Comparison of ENCODE assay signal across 15 mouse cellular contexts in genomic region chr10:111576395-111577069, GRCm38 (mm10).
A peak's percentile ranks its signal among the peaks of the same experiment; 100 is the strongest.
DNase-seq lines count a peak whose midpoint lies in the region; ATAC-seq and TF ChIP-seq lines count a peak whose summit lies in the region.
"Had no signal": no experiment of that assay in that cellular context is flagged by ENCODE, and none has a peak within 500 bp of the region (broad histone marks: within the 10 kb centered on the region; RNA-seq: fewer than 3 reads in every experiment).

No protein-coding gene starts in this region.

- H3K27me3 ChIP-seq in lung, embryonic 14.5 days (ENCODE audit: insufficient read depth, low read length) = no peaks in the 10 kb centered on the region
- no peaks in the 10 kb centered on the region for H3K27me3 ChIP-seq in heart, embryonic 13.5 days (replicated peaks)
- H3K27me3 ChIP-seq in myocyte (ENCODE audit: control insufficient read depth, insufficient read depth, insufficient read length) = no peaks in the 10 kb centered on the region
- H3K27me3 ChIP-seq: embryonic facial prominence, embryonic 15.5 days; forebrain, embryonic 15.5 days had no signal

- H3K4me2 ChIP-seq in lung, embryonic 14.5 days = no peak overlapping the region
- peak overlapping the region; percentile 54 for H3K4me2 ChIP-seq in heart, embryonic 13.5 days
- peak overlapping the region; percentile 65 for H3K4me2 ChIP-seq in myocyte (ENCODE audit: low read depth)
- H3K4me2 ChIP-seq: embryonic facial prominence, embryonic 15.5 days; forebrain, embryonic 15.5 days had no signal

- H3K4me1 ChIP-seq in lung, embryonic 14.5 days (ENCODE audit: insufficient read depth) = peaks cover 31% of the 10 kb centered on the region
- peaks cover 62% of the 10 kb centered on the region for H3K4me1 ChIP-seq in heart, embryonic 13.5 days
- H3K4me1 ChIP-seq: forebrain, embryonic 15.5 days had no signal

- no peak overlapping the region for H3ac ChIP-seq in myocyte (ENCODE audit: control insufficient read depth, insufficient read length)

- no peak for TF ChIP-seq POLR2A in myocyte (IDR thresholded peaks at IDR 0.05; ENCODE audit: insufficient read length, low read depth)

- H3K27ac ChIP-seq in lung, embryonic 14.5 days (ENCODE audit: low read depth) = peak overlapping the region; percentile 16; the same call in 1 of the 2 replicates
- H3K27ac ChIP-seq in heart, embryonic 13.5 days (replicated peaks) = peak overlapping the region; percentile 82
- H3K27ac ChIP-seq: embryonic facial prominence, embryonic 15.5 days; forebrain, embryonic 15.5 days had no signal

- no peaks in the 10 kb centered on the region for H3K79me2 ChIP-seq in myocyte (ENCODE audit: control insufficient read depth, insufficient read depth)

- no peak for TF ChIP-seq CTCF in lung, embryonic 14.5 days (IDR thresholded peaks at IDR 0.05; ENCODE audit: low read depth)

- ATAC-seq in CD4-positive, CD25-positive, alpha-beta regulatory T cell, adult 4 months = no peak
- peak; percentile 54 for ATAC-seq in lung, embryonic 14.5 days (ENCODE audit: insufficient read depth)
- ATAC-seq in heart, embryonic 13.5 days (ENCODE audit: extremely low read depth, insufficient number of reproducible peaks, low FRiP score, low TSS enrichment) = no peak; the same call in 1 of the 2 replicates
- ATAC-seq: forebrain, embryonic 15.5 days had no signal

- H3K4me3 ChIP-seq in lung, embryonic 14.5 days (ENCODE audit: low read depth, low read length) = no peak overlapping the region
- H3K4me3 ChIP-seq in heart, embryonic 13.5 days = no peak overlapping the region
- H3K4me3 ChIP-seq in myocyte = no peak overlapping the region
- H3K4me3 ChIP-seq: embryonic facial prominence, embryonic 15.5 days; forebrain, embryonic 15.5 days had no signal

- no peaks in the 10 kb centered on the region for H3K9me3 ChIP-seq in lung, embryonic 14.5 days (ENCODE audit: low read depth, low read length)
- H3K9me3 ChIP-seq in heart, embryonic 13.5 days = no peaks in the 10 kb centered on the region
- H3K9me3 ChIP-seq: embryonic facial prominence, embryonic 15.5 days; forebrain, embryonic 15.5 days had no signal

- H3K36me3 ChIP-seq in lung, embryonic 14.5 days (ENCODE audit: insufficient read depth) = no peaks in the 10 kb centered on the region
- H3K36me3 ChIP-seq in heart, embryonic 13.5 days = no peaks in the 10 kb centered on the region
- H3K36me3 ChIP-seq in myocyte (ENCODE audit: control insufficient read depth, insufficient read depth) = no peaks in the 10 kb centered on the region
- H3K36me3 ChIP-seq: embryonic facial prominence, embryonic 15.5 days; forebrain, embryonic 15.5 days; G1E had no signal

- peak; percentile 14 for DNase-seq in CD4-positive, CD25-positive, alpha-beta regulatory T cell, adult 2 months (ENCODE audit: low read depth, low spot score)
- DNase-seq in lung, embryonic 14.5 days = no peak
- no peak for DNase-seq in lung, postnatal 4 days
- DNase-seq in c-Kit-positive CD71-positive TER-119-positive erythroid progenitor cells, embryonic 14.5 days (ENCODE audit: low spot score) = no peak
- no peak for DNase-seq in cerebellum, postnatal 10 days
- DNase-seq: kidney, postnatal 36 days; layer of hippocampus, postnatal 36 days; midbrain, embryonic 14.5 days; thymus, postnatal 36 days had no signal

- H3K9ac ChIP-seq in lung, embryonic 14.5 days = no peak overlapping the region
- H3K9ac ChIP-seq in heart, embryonic 13.5 days = peak overlapping the region; percentile 11; the same call in 1 of the 2 replicates
- H3K9ac ChIP-seq: embryonic facial prominence, embryonic 15.5 days; forebrain, embryonic 15.5 days had no signal

- 47% methylated on average over 10 of the region's 10 CpGs for WGBS in lung, embryonic 14.5 days
- 27% methylated on average over 10 of the region's 10 CpGs for WGBS in heart, embryonic 13.5 days

TF ChIP-seq in myocyte, 11 proteins besides CTCF, POLR2A, EP300 and RAD21:
- TF ChIP-seq REST (IDR thresholded peaks at IDR 0.05; ENCODE audit: insufficient read depth, insufficient read length) (no peak), MYOG (IDR thresholded peaks at IDR 0.05; ENCODE audit: control insufficient read depth in 1 of 3, insufficient read depth in 1 of 3, insufficient read length in 2 of 3, low read depth in 2 of 3) (no peak), E2F4 (IDR thresholded peaks at IDR 0.05; ENCODE audit: insufficient read depth) (no peak), TCF3 (IDR thresholded peaks at IDR 0.05; ENCODE audit: insufficient read length, low read depth) (no peak), TCF12 (IDR thresholded peaks at IDR 0.05; ENCODE audit: insufficient read depth, poor library complexity, severe bottlenecking) (no peak), MAX (IDR thresholded peaks at IDR 0.05; ENCODE audit: low read depth) (no peak), CEBPB (IDR thresholded peaks at IDR 0.05; ENCODE audit: insufficient read depth, poor library complexity, severe bottlenecking) (no peak), POLR2AphosphoS2 (IDR thresholded peaks at IDR 0.05; ENCODE audit: insufficient read length, low read depth) (no peak), USF1 (IDR thresholded peaks at IDR 0.05; ENCODE audit: low read depth) (no peak), MYOD1 (IDR thresholded peaks at IDR 0.05; ENCODE audit: control insufficient read depth in 1 of 3, insufficient read length in 2 of 3, low read depth in 2 of 3) (no peak), SRF (IDR thresholded peaks at IDR 0.05; ENCODE audit: control insufficient read depth, insufficient read length, low read depth) (no peak)
